Mouse (Mus musculus) hindbrain, embryonic 14.5 days (tissue): ENCODE measurements around the gene Entpd4b. TPM values are rescaled to one million over a fixed set of nuclear protein-coding genes. Genes with fewer than 3 reads are reported as not detected.
"Not testable (repeated sequence)": the region's sequence is repeated elsewhere in the genome, so short reads cannot be mapped to it uniquely, and the experiment has no call there.

Source experiments
- ATAC-seq: fragments of 200-750 bp; cut with Nextera tagmentation; 2 replicates; pipeline ENCODE4 v1.8.0; 2017; ENCODE audit warnings: moderate number of reproducible peaks, mild to moderate bottlenecking, moderate TSS enrichment, moderate library complexity; ENCODE audit not compliant: low FRiP score
- DNase-seq: peaks from one replicate; pipeline ENCODE4 v3.0.0-alpha.2; 2015; ENCODE audit warnings: low spot score
- H3K27ac ChIP-seq: fragments of 300-500 bp; sonication (generic); 2 replicates; pipeline ENCODE4 v1.5.1; 2014; ENCODE audit warnings: mild to moderate bottlenecking, moderate library complexity
- H3K27me3 ChIP-seq: fragments of 300-500 bp; sonication (generic); 2 replicates; pipeline ENCODE4 v1.6.1; 2014; ENCODE audit warnings: mild to moderate bottlenecking, low read length, mixed read lengths; ENCODE audit not compliant: control insufficient read depth, insufficient read depth
- H3K36me3 ChIP-seq: fragments of 300-500 bp; sonication (generic); replicated peaks from 2 replicates; pipeline ENCODE4 v1.6.1; 2014; ENCODE audit not compliant: control insufficient read depth, insufficient read depth
- H3K4me1 ChIP-seq: fragments of 300-500 bp; sonication (generic); replicated peaks from 2 replicates; pipeline ENCODE4 v1.6.1; 2014; ENCODE audit warnings: antibody characterized with exemption, low read length, mixed read lengths; ENCODE audit not compliant: control insufficient read depth, insufficient read depth
- H3K4me2 ChIP-seq: fragments of 300-500 bp; sonication (generic); replicated peaks from 2 replicates; pipeline ENCODE4 v1.6.1; 2014; ENCODE audit warnings: mild to moderate bottlenecking, moderate library complexity
- H3K4me3 ChIP-seq: fragments of 300-500 bp; sonication (generic); replicated peaks from 2 replicates; pipeline ENCODE4 v1.5.1; 2014; ENCODE audit warnings: mild to moderate bottlenecking, low read length
- H3K9ac ChIP-seq: fragments of 300-500 bp; sonication (generic); 2 replicates; pipeline ENCODE4 v1.6.1; 2014
- H3K9me3 ChIP-seq: fragments of 300-500 bp; sonication (generic); 2 replicates; pipeline ENCODE4 v1.6.1; 2016; ENCODE audit warnings: low read length; ENCODE audit not compliant: control insufficient read depth
- whole genome bisulfite sequencing: fragments of 180-500 bp; shearing (Covaris S2); extraction: QIAGEN DNeasy Blood & Tissue Kit; methylation state at CpG from one replicate; pipeline ENCODE4 v1.1.7; 2014; 5-methylcytosine and 5-hydroxymethylcytosine counted together
- polyA plus RNA-seq: library from polyadenylated mRNA; unstranded; fragments of >200 nt; fragmentation: Nextera tagmentation; extraction: Ambion mirVana; gene quantifications from 2 replicates; pipeline ENCODE4 v1.2.1, GENCODE M21; 2014

Gene Entpd4b
- polyA plus RNA-seq, 1 experiment from 2014 or later, result 17.5 TPM

GRCm38 (mm10) chr14:69544033-69544432 lies 11.2 kb upstream of the Entpd4b start:
- not testable (repeated sequence) for H3K9ac ChIP-seq, ATAC-seq, H3K9me3 ChIP-seq, H3K27ac ChIP-seq, H3K36me3 ChIP-seq, H3K4me1 ChIP-seq, H3K27me3 ChIP-seq, H3K4me2 ChIP-seq, DNase-seq, H3K4me3 ChIP-seq
- no CpG with 5 or more reads among the region's 7 CpGs for whole genome bisulfite sequencing

GRCm38 (mm10) chr14:69545052-69545451 lies 10.2 kb upstream of the Entpd4b start:
- WGBS, result no CpG with 5 or more reads among the region's 2 CpGs
- H3K27ac ChIP-seq, ATAC-seq, H3K27me3 ChIP-seq, H3K9me3 ChIP-seq, H3K9ac ChIP-seq, H3K4me3 ChIP-seq, H3K36me3 ChIP-seq, H3K4me2 ChIP-seq, DNase-seq, H3K4me1 ChIP-seq: not testable (repeated sequence)

GRCm38 (mm10) chr14:69547310-69547709 lies 7.9 kb upstream of the Entpd4b start:
- H3K27ac ChIP-seq, H3K27me3 ChIP-seq, H3K36me3 ChIP-seq, H3K4me3 ChIP-seq, H3K4me1 ChIP-seq, DNase-seq, H3K9ac ChIP-seq, ATAC-seq, H3K9me3 ChIP-seq, H3K4me2 ChIP-seq: not testable (repeated sequence)
- WGBS, result no CpG with 5 or more reads among the region's 4 CpGs

- not testable (repeated sequence) for H3K4me1 ChIP-seq, H3K27ac ChIP-seq, DNase-seq, H3K9me3 ChIP-seq, H3K27me3 ChIP-seq, H3K36me3 ChIP-seq, H3K4me2 ChIP-seq, H3K4me3 ChIP-seq, ATAC-seq, H3K9ac ChIP-seq
- WGBS, result no CpG with 5 or more reads among the region's 8 CpGs
Observed at GRCm38 (mm10) chr14:69556820-69557219, 1.6 kb downstream of the Entpd4b start.

GRCm38 (mm10) chr14:69557550-69557949 lies 2.3 kb downstream of the Entpd4b start:
- H3K36me3 ChIP-seq, H3K9ac ChIP-seq, DNase-seq, H3K4me1 ChIP-seq, H3K4me2 ChIP-seq, H3K4me3 ChIP-seq, H3K27ac ChIP-seq, H3K9me3 ChIP-seq, ATAC-seq, H3K27me3 ChIP-seq: not testable (repeated sequence)
- whole genome bisulfite sequencing, result no CpG with 5 or more reads among the region's 14 CpGs

Other genes starting within 250 kb of the Entpd4b start
- gene Gm16867, start 52.1 kb upstream of the Entpd4b start, polyA plus RNA-seq, result not detected in 2 replicates
- gene Gm27179, start 42.9 kb upstream of the Entpd4b start, polyA plus RNA-seq, result not detected in 2 replicates